Mouse (Mus musculus) ZHBTc4 (cell line): ENCODE measurements around the gene Fbxw7.

Experiments used
- DNase-seq: peaks from one replicate; pipeline ENCODE4 v3.0.0-alpha.2; 2011; ENCODE audit warnings: low read depth, low spot score

Fbxw7 gene

DNA sequence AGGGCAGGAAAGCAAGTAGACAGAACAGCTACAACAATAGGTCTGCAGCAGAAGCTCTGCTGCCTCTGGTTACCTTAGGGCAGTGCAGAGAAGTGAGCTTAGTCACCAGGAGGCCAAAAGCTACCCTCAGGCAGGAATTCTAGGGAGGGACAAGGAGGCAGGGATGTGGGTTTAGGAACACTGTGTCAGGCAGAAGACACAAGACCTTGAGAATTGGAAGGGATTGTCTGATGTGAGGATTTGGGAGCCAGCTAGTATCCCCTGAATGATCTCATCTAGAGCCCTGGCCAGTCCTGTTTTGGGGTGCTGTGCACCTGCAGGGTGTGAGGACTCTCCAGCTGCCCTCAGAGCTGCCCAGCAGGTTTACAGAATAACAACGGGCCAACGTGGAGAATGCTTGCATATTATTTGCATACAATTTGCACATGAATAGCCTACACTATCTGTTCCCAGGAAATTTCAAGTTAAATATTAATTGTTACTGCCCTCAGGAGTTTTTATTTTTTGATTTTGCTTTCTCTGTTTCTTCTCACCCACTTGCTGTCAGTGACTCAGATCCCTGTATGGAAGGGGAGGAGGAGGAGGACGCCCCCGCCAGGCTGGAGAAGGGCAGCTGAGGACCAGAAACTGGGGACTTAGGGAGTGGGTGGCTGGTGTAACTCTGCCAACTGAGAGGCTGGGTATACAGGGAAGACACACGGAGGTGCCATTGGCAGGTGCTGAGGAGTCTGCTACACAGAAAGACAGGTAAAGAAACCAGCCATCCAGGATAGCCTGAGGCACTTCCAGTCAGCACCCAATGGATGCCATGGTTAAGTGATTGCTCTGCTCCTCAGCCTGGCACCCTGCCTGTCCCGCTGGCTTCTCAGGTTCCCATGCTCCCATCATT lies 210.0 kb downstream of the Fbxw7 start:
- DNase-seq, result no peak
